Mouse (Mus musculus) ES-Bruce4 (cell line): ENCODE data around the gene Mfsd4b4.

Experiments
- CTCF ChIP-seq: IDR thresholded peaks from one replicate; pipeline ENCODE4 v1.8.1; 2011; ENCODE audit warnings: low read depth, low read length
- EP300 ChIP-seq: IDR thresholded peaks from 2 replicates; pipeline ENCODE4 v1.6.1; 2011; ENCODE audit warnings: low read depth, low read length; ENCODE audit not compliant: insufficient read depth
- POLR2A ChIP-seq: IDR thresholded peaks from one replicate; pipeline ENCODE4 v1.8.1; 2011; ENCODE audit warnings: low read length; ENCODE audit not compliant: insufficient read depth

DNA sequence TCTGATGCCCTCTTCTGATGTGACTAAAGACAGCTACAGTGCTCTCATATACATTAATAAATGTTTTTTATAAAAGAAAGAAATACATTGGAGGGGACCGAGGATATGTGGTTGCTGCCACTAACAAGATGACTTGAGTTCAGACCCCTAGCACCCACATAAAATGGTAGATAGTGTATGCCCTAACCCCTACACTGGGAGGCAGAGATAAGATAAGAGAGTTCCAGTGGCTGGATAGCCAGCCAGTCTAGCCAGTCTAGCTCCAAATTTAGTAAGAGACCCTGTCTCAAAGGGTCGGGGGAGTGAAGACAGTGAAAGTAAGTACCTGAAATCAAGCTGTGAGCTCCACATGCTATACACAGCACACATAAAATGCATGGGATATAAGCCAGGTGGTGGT lies 33.5 kb downstream of the Mfsd4b4 start:
- TF ChIP-seq CTCF = no peak
- no peak for TF ChIP-seq POLR2A
- no peak for TF ChIP-seq EP300
